Mouse (Mus musculus): ENCODE measurements around the gene Rfx3. TPM values are rescaled to one million over a fixed set of nuclear protein-coding genes. Genes with fewer than 3 reads are reported as not detected.

Rfx3 gene
- polyA plus RNA-seq, 1 experiment from 2014 or later, result 12.5 TPM

DNA sequence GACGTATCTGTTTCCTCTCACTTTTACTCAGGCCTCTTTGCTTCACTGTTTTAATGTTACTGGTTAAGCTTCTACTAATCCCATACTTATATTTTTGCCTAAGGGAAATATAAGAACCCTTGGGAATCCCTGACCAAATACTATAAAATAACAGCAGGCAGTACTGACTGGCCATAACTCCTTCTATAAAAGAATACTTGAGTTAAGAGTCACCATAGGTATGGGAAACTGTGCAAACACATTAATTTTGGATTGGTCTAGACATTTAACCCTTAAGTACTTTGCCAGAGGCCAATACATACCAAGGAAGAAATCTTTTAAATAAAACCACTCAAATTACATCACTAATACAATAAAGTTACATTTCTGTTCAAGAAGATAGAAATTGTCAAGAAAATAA, 6.8 kb downstream of the Rfx3 start:
- H3K27me3 ChIP-seq (ENCODE audit: insufficient read depth, low read length), result no peaks in the 10 kb centered on the region
- H3K4me3 ChIP-seq (ENCODE audit: low read length), result no peak overlapping the region
- no peak for ATAC-seq (ENCODE audit: low FRiP score, low TSS enrichment)
- 0 out of 2 replicates have a peak, but pooled peaks cover 4% of the 10 kb centered on the region for H3K4me1 ChIP-seq (ENCODE audit: insufficient read depth, low read length)
- H3K27ac ChIP-seq (ENCODE audit: low read length), result no peak overlapping the region
- no peak overlapping the region for H3K4me2 ChIP-seq (replicated peaks; ENCODE audit: low read depth, low read length)
- H3K9ac ChIP-seq (replicated peaks; ENCODE audit: low read length), result no peak overlapping the region
- no peaks in the 10 kb centered on the region for H3K9me3 ChIP-seq (ENCODE audit: low read length)
- no peaks in the 10 kb centered on the region for H3K36me3 ChIP-seq (ENCODE audit: insufficient read depth, low read length)
- WGBS, result 48% methylated on average over 1 of the region's 1 CpGs

DNA sequence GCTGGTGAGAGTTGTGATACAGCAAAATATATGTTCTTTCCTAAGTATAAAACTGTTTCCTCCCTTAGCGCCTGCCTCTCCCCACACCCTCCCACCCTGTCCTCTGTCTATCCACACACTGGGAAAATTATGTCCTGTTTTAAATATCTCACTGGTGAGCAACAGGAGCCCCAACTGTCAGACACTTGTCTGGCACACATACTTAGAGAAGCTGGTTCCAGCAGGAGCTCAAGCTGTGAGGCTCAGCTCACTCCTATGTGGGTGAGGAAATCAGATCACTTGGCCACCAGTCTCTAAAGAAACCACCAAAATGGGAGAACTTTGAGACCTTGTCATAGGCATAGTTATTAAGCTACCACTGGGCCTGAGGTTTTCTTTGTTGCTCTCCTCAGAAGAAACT, 7.5 kb downstream of the Rfx3 start:
- no peaks in the 10 kb centered on the region for H3K36me3 ChIP-seq (ENCODE audit: insufficient read depth, low read length)
- 0 out of 2 replicates have a peak, but pooled peaks cover 4% of the 10 kb centered on the region for H3K4me1 ChIP-seq (ENCODE audit: insufficient read depth, low read length)
- no peak overlapping the region for H3K4me2 ChIP-seq (replicated peaks; ENCODE audit: low read depth, low read length)
- no peak overlapping the region for H3K27ac ChIP-seq (ENCODE audit: low read length)
- no peaks in the 10 kb centered on the region for H3K27me3 ChIP-seq (ENCODE audit: insufficient read depth, low read length)
- H3K9me3 ChIP-seq (ENCODE audit: low read length), result no peaks in the 10 kb centered on the region
- no peak for ATAC-seq (ENCODE audit: low FRiP score, low TSS enrichment)
- no peak overlapping the region for H3K9ac ChIP-seq (replicated peaks; ENCODE audit: low read length)
- H3K4me3 ChIP-seq (ENCODE audit: low read length), result no peak overlapping the region
- 64% methylated on average over 1 of the region's 1 CpGs for WGBS

DNA sequence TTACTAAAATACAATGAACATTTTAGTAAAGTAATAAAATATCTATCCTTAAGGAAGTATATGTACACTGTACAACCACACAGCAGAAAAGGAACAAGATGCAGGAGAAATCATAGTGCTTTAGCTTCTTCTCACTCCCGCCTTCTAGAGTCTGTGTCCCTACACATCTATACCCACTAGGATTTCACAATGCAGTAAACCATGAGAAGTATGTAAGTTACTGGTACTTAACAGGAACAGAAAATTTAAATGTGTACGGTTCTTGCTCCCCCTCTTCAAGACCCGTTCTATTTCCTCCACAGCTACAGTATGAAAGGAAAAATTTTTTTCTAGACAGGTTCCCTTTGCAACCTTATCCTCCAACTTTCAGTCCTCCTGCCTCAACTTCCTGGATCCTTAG, 8.3 kb downstream of the Rfx3 start:
- Histone ChIP-seq H3K4me3 (ENCODE audit: low read length) (no peak overlapping the region), H3K27ac (ENCODE audit: low read length) (no peak overlapping the region), H3K27me3 (ENCODE audit: insufficient read depth, low read length) (no peaks in the 10 kb centered on the region), H3K4me1 (ENCODE audit: insufficient read depth, low read length) (0 out of 2 replicates have a peak, but pooled peaks cover 4% of the 10 kb centered on the region), H3K9me3 (ENCODE audit: low read length) (no peaks in the 10 kb centered on the region), H3K9ac (replicated peaks; ENCODE audit: low read length) (no peak overlapping the region), H3K4me2 (replicated peaks; ENCODE audit: low read depth, low read length) (no peak overlapping the region), H3K36me3 (ENCODE audit: insufficient read depth, low read length) (no peaks in the 10 kb centered on the region)
- ATAC-seq (ENCODE audit: low FRiP score, low TSS enrichment), result no peak
- WGBS, result 74% methylated on average over 3 of the region's 3 CpGs

DNA sequence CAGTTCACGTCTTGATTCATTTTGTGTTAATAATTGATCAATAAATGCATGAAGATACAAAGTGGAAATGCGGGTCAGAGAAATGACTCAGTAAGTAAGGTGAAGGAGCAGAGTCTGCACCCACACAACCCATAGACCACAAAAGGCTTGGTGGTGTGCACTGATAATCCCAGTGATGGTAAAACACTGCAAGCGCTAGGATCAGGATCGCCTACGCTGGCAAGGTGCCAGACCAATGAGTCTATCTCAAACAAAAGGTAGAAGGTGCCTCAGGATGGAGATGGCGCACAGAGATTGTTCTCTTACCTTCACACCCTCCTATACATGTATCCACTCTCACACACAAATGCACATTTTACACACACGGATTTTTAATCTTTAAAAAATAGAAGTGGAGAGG, 18.2 kb downstream of the Rfx3 start:
- no peak overlapping the region for H3K9ac ChIP-seq (replicated peaks; ENCODE audit: low read length)
- no peak for ATAC-seq (ENCODE audit: low FRiP score, low TSS enrichment)
- no peaks in the 10 kb centered on the region for H3K9me3 ChIP-seq (ENCODE audit: low read length)
- H3K4me2 ChIP-seq (replicated peaks; ENCODE audit: low read depth, low read length), result no peak overlapping the region
- H3K4me1 ChIP-seq (ENCODE audit: insufficient read depth, low read length), result no peaks in the 10 kb centered on the region
- H3K4me3 ChIP-seq (ENCODE audit: low read length), result no peak overlapping the region
- H3K27ac ChIP-seq (ENCODE audit: low read length), result no peak overlapping the region
- WGBS, result 88% methylated on average over 7 of the region's 7 CpGs
- H3K36me3 ChIP-seq (ENCODE audit: insufficient read depth, low read length), result no peaks in the 10 kb centered on the region
- no peaks in the 10 kb centered on the region for H3K27me3 ChIP-seq (ENCODE audit: insufficient read depth, low read length)

DNA sequence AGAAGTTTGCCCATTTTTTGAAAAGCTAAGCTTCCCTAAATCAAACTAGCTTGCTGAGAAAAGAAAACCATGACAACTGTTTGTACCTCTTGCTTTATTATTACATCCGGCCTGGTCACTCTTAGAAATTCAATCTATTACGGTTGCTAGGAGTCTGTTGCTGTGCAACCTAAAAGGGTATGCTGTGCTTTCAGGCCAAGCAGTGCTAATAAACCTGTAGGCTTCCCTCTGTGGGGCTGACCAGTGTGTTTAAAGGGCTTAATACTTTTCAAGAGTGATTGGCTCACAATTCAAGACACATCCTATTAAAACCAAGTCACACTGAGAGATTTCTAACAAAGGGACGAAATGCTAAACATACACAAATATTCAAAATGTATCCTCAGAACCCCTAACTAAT, 22.2 kb downstream of the Rfx3 start:
- ATAC-seq (ENCODE audit: low FRiP score, low TSS enrichment), result no peak
- H3K27me3 ChIP-seq (ENCODE audit: insufficient read depth, low read length), result no peaks in the 10 kb centered on the region
- H3K4me3 ChIP-seq (ENCODE audit: low read length), result no peak overlapping the region
- H3K27ac ChIP-seq (ENCODE audit: low read length), result no peak overlapping the region
- H3K36me3 ChIP-seq (ENCODE audit: insufficient read depth, low read length), result no peaks in the 10 kb centered on the region
- 64% methylated on average over 3 of the region's 3 CpGs for WGBS
- H3K9ac ChIP-seq (replicated peaks; ENCODE audit: low read length), result no peak overlapping the region
- H3K9me3 ChIP-seq (ENCODE audit: low read length), result no peaks in the 10 kb centered on the region
- no peak overlapping the region for H3K4me2 ChIP-seq (replicated peaks; ENCODE audit: low read depth, low read length)
- peaks cover 5% of the 10 kb centered on the region; the same call in 1 of the 2 replicates for H3K4me1 ChIP-seq (ENCODE audit: insufficient read depth, low read length)

DNA sequence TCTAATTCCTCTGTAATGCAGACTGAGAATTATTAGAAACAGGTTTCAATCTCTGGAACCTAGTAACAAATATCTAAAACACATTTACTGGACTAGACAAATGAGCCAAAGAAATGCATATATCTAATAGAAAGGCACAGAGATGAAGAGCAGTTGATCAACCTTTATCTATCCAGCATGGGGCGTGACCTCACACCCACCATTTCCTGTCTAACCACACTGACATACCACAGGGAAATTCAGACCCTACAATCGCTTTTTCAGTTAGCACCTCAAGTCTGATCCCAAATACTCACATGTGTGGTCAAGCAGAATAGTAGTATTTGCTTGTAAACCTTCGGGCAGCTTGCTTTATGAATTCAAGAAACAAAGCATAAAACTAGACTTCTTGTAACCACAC, 43.4 kb downstream of the Rfx3 start:
- Histone ChIP-seq H3K27me3 (ENCODE audit: insufficient read depth, low read length) (no peaks in the 10 kb centered on the region), H3K9ac (replicated peaks; ENCODE audit: low read length) (no peak overlapping the region), H3K4me3 (ENCODE audit: low read length) (no peak overlapping the region), H3K4me2 (replicated peaks; ENCODE audit: low read depth, low read length) (no peak overlapping the region), H3K36me3 (ENCODE audit: insufficient read depth, low read length) (no peaks in the 10 kb centered on the region), H3K4me1 (ENCODE audit: insufficient read depth, low read length) (no peaks in the 10 kb centered on the region), H3K27ac (ENCODE audit: low read length) (no peak overlapping the region), H3K9me3 (ENCODE audit: low read length) (no peaks in the 10 kb centered on the region)
- ATAC-seq (ENCODE audit: low FRiP score, low TSS enrichment), result no peak
- 89% methylated on average over 3 of the region's 3 CpGs for WGBS

DNA sequence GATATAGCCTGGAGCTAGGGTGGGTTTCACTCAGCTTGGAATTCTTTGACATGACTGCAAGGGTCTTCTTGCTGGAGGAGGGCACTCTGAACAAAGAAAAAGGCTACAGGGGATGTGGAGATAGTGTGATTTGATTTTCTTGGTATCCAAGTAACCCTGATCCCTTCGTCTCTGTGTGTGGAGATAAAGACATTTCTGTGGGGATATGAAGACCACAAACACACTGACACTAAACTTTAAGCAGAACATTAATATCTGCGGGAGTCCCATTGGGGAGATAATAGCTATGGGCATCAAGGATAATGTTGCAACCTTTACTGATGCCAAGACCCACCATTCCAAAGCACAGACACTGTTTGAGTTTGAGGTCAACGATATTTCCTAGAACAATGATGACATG, 49.7 kb downstream of the Rfx3 start:
- no peak for ATAC-seq (ENCODE audit: low FRiP score, low TSS enrichment)
- H3K4me3 ChIP-seq (ENCODE audit: low read length), result no peak overlapping the region
- no peaks in the 10 kb centered on the region for H3K4me1 ChIP-seq (ENCODE audit: insufficient read depth, low read length)
- no peak overlapping the region for H3K27ac ChIP-seq (ENCODE audit: low read length)
- no peak overlapping the region for H3K4me2 ChIP-seq (replicated peaks; ENCODE audit: low read depth, low read length)
- H3K9me3 ChIP-seq (ENCODE audit: low read length), result no peaks in the 10 kb centered on the region
- H3K27me3 ChIP-seq (ENCODE audit: insufficient read depth, low read length), result no peaks in the 10 kb centered on the region
- no peak overlapping the region for H3K9ac ChIP-seq (replicated peaks; ENCODE audit: low read length)
- H3K36me3 ChIP-seq (ENCODE audit: insufficient read depth, low read length), result no peaks in the 10 kb centered on the region
- 93% methylated on average over 3 of the region's 3 CpGs for WGBS

DNA sequence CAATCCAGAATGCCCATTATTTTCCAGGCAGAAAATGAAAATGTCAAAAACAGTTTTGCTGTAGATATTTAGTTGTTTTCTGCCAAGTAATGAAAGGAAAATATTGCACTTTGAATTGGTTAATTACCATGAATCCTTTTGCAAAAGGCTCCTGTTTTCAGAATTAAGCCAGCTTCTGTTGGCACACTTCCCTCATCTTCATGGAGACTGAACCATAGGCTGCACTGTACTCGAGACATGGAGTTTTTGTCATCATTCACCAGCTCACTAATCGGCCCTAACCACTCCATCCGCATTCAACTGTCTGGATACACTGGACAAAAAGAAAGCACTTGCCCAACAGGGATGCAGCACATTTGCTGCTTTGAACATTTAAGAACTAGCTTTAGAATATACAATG, 75.5 kb downstream of the Rfx3 start:
- H3K9ac ChIP-seq (replicated peaks; ENCODE audit: low read length), result no peak overlapping the region
- H3K36me3 ChIP-seq (ENCODE audit: insufficient read depth, low read length), result no peaks in the 10 kb centered on the region
- no peak for ATAC-seq (ENCODE audit: low FRiP score, low TSS enrichment)
- H3K9me3 ChIP-seq (ENCODE audit: low read length), result no peaks in the 10 kb centered on the region
- no peak overlapping the region for H3K27ac ChIP-seq (ENCODE audit: low read length)
- WGBS, result 90% methylated on average over 3 of the region's 3 CpGs
- H3K4me1 ChIP-seq (ENCODE audit: insufficient read depth, low read length), result no peaks in the 10 kb centered on the region
- no peak overlapping the region for H3K4me3 ChIP-seq (ENCODE audit: low read length)
- H3K27me3 ChIP-seq (ENCODE audit: insufficient read depth, low read length), result no peaks in the 10 kb centered on the region
- no peak overlapping the region for H3K4me2 ChIP-seq (replicated peaks; ENCODE audit: low read depth, low read length)

DNA sequence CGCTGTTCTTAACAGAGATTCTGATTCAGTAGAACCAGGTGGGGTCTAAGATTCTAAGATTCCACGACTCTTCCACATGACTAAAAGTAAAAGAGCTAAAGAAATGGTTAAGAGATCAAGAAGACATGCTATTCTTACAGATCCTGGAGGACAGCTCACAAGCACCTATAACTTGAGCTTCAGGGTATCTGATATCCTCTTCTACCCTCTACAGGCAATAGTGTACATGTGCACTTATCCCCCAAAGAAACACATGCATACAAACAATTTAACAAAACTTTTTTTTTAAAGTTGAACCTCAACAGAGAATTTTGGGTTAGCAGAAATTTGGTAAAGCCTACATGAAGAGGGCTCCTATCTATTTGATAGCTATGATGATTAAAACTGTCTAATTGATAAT, 79.8 kb downstream of the Rfx3 start:
- 96% methylated on average over 2 of the region's 2 CpGs for WGBS
- Histone ChIP-seq H3K4me2 (replicated peaks; ENCODE audit: low read depth, low read length) (no peak overlapping the region), H3K4me1 (ENCODE audit: insufficient read depth, low read length) (no peaks in the 10 kb centered on the region), H3K27ac (ENCODE audit: low read length) (no peak overlapping the region), H3K27me3 (ENCODE audit: insufficient read depth, low read length) (no peaks in the 10 kb centered on the region), H3K36me3 (ENCODE audit: insufficient read depth, low read length) (no peaks in the 10 kb centered on the region), H3K9me3 (ENCODE audit: low read length) (no peaks in the 10 kb centered on the region), H3K9ac (replicated peaks; ENCODE audit: low read length) (no peak overlapping the region), H3K4me3 (ENCODE audit: low read length) (no peak overlapping the region)
- no peak for ATAC-seq (ENCODE audit: low FRiP score, low TSS enrichment)

DNA sequence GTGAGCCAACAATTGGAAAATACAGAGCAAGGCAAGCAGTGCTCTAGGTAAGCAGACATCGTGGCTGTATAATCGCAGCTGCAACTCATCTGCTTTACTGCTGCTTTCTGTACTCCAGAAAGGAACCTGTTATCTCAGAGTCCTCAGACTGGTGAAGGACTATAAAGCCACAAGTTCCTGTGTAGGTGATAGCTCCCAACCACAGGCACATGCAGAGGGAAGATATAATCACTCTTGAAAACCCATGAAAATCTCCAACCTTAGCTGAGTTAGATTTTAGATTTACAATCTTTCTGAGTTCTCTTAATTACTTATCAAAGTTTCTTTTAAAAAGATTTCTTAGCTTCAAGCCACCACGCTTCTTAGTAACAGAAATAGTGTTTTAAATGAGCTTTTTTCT, 84.6 kb downstream of the Rfx3 start:
- Histone ChIP-seq H3K4me2 (replicated peaks; ENCODE audit: low read depth, low read length) (no peak overlapping the region), H3K27me3 (ENCODE audit: insufficient read depth, low read length) (no peaks in the 10 kb centered on the region), H3K36me3 (ENCODE audit: insufficient read depth, low read length) (no peaks in the 10 kb centered on the region), H3K4me1 (ENCODE audit: insufficient read depth, low read length) (no peaks in the 10 kb centered on the region), H3K27ac (ENCODE audit: low read length) (no peak overlapping the region), H3K9me3 (ENCODE audit: low read length) (no peaks in the 10 kb centered on the region), H3K4me3 (ENCODE audit: low read length) (no peak overlapping the region), H3K9ac (replicated peaks; ENCODE audit: low read length) (no peak overlapping the region)
- WGBS, result 83% methylated on average over 3 of the region's 3 CpGs
- no peak for ATAC-seq (ENCODE audit: low FRiP score, low TSS enrichment)

DNA sequence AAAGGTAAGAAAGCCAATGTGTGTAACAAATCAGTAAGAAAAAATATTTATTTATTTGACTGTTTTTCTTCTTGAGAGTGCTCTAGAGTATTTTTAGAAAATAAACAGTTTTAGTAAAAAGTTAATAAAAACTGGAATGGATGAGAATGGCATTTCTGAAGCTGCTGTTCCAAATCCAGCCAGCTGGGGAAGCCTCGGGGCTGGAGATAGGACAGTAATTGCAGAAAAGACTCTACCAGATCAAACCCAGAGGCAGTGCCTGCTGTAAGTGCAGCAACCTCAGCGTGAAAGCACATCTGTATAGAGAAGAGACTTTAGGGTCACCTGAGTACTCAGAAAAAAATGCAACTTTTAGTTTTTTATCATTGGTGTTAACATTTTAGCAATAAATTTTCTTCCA, 91.9 kb downstream of the Rfx3 start:
- H3K4me3 ChIP-seq (ENCODE audit: low read length), result no peak overlapping the region
- ATAC-seq (ENCODE audit: low FRiP score, low TSS enrichment), result no peak
- no peaks in the 10 kb centered on the region for H3K27me3 ChIP-seq (ENCODE audit: insufficient read depth, low read length)
- no peaks in the 10 kb centered on the region for H3K4me1 ChIP-seq (ENCODE audit: insufficient read depth, low read length)
- 51% methylated on average over 2 of the region's 2 CpGs for WGBS
- no peaks in the 10 kb centered on the region for H3K36me3 ChIP-seq (ENCODE audit: insufficient read depth, low read length)
- H3K9me3 ChIP-seq (ENCODE audit: low read length), result no peaks in the 10 kb centered on the region
- H3K9ac ChIP-seq (replicated peaks; ENCODE audit: low read length), result no peak overlapping the region
- no peak overlapping the region for H3K4me2 ChIP-seq (replicated peaks; ENCODE audit: low read depth, low read length)
- H3K27ac ChIP-seq (ENCODE audit: low read length), result no peak overlapping the region
